Mouse (Mus musculus) embryo, embryonic 9.5 days (tissue): Measurements from ENCODE around the gene Igsf9.

Source experiments
- DNase-seq: peaks from one replicate; pipeline ENCODE4 v3.0.0-alpha.2; 2017; ENCODE audit errors: extremely low spot score

Igsf9 gene

GRCm38 (mm10) chr1:172496030-172496429 is 14.4 kb downstream of the Igsf9 start:
- DNase-seq, result no peak

- DNase-seq, result no peak
Measured at GRCm38 (mm10) chr1:172497428-172497827, 15.8 kb downstream of the Igsf9 start.

GRCm38 (mm10) chr1:172499765-172500441 is 18.3 kb downstream of the Igsf9 start, which contains the start of gene Tagln2:
Tagln2 (plus strand) TSS chr1:172500047.
- DNase-seq, result peak; percentile 83

- peak; percentile 74 for DNase-seq
Measured at GRCm38 (mm10) chr1:172500451-172501370, 19.1 kb downstream of the Igsf9 start.

GRCm38 (mm10) chr1:172501371-172502144 is 20.0 kb downstream of the Igsf9 start:
- DNase-seq, result peak; percentile 48

- DNase-seq, result no peak
Measured at GRCm38 (mm10) chr1:172502145-172503110, 20.8 kb downstream of the Igsf9 start.

- DNase-seq, result no peak
Measured at GRCm38 (mm10) chr1:172503111-172503997, 21.8 kb downstream of the Igsf9 start.

GRCm38 (mm10) chr1:172504756-172505155 is 23.2 kb downstream of the Igsf9 start:
- no peak for DNase-seq

- DNase-seq, result no peak
Measured at GRCm38 (mm10) chr1:172507001-172507400, 25.4 kb downstream of the Igsf9 start.

- no peak for DNase-seq
Measured at GRCm38 (mm10) chr1:172507701-172508100, 26.1 kb downstream of the Igsf9 start.

GRCm38 (mm10) chr1:172508172-172508571 is 26.6 kb downstream of the Igsf9 start:
- no peak for DNase-seq

- DNase-seq, result no peak
Measured at GRCm38 (mm10) chr1:172509235-172509634, 27.6 kb downstream of the Igsf9 start.

GRCm38 (mm10) chr1:172509983-172510382 is 28.4 kb downstream of the Igsf9 start:
- no peak for DNase-seq

GRCm38 (mm10) chr1:172510421-172510972 is 28.9 kb downstream of the Igsf9 start:
- DNase-seq, result no peak

- no peak for DNase-seq
Measured at GRCm38 (mm10) chr1:172512962-172513361, 31.4 kb downstream of the Igsf9 start.

GRCm38 (mm10) chr1:172513525-172514212 is 32.1 kb downstream of the Igsf9 start:
- DNase-seq, result no peak

- no peak for DNase-seq
Measured at GRCm38 (mm10) chr1:172514213-172514529, 32.6 kb downstream of the Igsf9 start.

GRCm38 (mm10) chr1:172514551-172515268 is 33.1 kb downstream of the Igsf9 start:
- DNase-seq, result no peak
